Mouse (Mus musculus): ENCODE measurements at regions not wholly inside any gene's neighbourhood (a gene's known extent, or its start where the extent isn't known, plus 50 kb on each side); places are given as distances from the start of the nearest gene placed in this dataset.
"Not testable (repeated sequence)": the region's sequence is repeated elsewhere in the genome, so short reads cannot be mapped to it uniquely, and the experiment has no call there.

DNA sequence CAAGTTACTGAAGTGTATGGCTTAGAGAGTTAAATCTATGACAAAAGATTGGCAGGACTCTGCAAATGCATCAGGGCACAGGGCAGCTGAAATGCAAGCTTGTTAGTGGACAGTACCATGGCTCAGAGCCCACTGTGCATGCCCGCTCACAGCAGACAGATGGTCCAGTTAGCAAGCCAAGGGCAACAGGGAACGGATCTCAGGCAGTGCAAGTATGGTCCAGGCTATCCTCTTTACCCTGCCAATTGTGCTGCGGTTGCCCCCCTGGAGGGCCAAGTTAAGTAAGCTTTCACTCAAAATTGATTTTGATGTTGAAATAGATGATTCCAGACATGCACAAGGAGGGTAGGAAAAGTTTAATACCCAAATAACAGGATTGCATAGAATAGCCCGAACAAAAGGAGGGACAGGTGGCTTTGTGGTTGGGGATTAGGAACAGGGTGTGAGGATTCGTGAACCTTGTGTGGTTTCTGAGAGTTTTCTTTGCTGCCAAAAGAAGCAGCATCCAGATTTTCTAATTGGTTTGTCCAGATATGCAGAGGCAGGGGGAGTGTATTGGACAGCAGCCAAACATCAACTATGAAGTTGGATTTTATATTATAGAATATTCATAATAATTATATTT lies 1934.2 kb downstream of the 9330182O14Rik start:
- intact Hi-C loops (cut with DNase I): no loop called here

DNA sequence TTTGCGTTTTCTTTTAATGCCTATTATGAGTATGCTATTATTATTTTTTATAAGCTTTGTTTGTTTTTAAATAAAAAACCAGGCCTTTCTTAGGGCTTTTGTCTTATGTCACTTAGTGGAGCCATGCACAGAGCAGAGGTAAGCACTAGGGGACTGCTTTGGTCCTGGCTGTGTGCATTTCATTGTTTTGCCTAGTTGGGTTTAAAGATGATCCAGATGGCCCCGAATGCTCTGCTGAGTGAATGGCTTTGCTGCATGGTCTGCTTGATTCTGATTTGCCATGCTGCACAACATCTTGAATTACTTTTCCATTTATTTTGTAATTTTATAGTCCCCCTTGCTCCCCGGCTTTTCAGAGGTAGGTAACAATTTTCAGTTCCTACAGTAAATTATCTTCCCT lies 1934.9 kb downstream of the 9330182O14Rik start:
- intact Hi-C loops (cut with DNase I): no loop called here

DNA sequence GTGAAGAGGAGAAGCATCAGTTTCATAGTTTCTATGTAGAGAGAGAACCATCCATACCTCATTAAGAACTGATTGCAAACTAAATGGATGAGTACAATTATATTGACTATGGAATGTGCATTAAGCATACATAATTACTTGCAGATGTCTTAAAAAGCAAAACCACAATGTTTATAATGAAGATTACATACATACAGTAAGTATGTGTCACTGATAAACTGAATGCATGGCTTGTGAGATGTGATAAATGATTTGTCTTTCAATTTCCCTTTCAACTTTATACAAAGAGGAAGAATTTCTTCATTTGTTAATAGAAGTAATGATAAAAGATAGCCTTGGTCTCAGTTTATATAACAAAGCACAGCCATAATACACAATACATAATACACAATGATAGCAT lies 1939.3 kb downstream of the 9330182O14Rik start:
- intact Hi-C loops (cut with DNase I): no loop called here

DNA sequence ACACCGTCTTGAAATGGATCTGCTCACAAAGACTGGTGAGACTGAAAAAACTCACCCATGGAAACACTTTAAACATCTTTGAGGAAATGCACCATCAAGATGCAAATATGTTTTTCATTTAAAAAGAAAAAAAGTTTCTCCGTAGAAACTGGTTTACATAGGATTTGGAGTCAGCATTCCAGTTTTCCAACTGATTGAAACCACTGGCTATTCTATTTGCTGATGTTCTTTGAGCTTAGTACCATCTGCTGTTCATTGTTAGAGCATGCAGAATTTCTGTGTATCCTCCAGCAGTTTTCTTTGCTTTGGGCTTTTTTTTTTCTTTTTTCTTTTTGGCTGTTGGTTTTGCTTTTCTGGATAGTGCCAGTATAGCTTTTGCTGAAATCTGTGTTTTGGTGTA lies 1948.3 kb downstream of the 9330182O14Rik start:
- intact Hi-C loops (cut with DNase I): no loop called here

DNA sequence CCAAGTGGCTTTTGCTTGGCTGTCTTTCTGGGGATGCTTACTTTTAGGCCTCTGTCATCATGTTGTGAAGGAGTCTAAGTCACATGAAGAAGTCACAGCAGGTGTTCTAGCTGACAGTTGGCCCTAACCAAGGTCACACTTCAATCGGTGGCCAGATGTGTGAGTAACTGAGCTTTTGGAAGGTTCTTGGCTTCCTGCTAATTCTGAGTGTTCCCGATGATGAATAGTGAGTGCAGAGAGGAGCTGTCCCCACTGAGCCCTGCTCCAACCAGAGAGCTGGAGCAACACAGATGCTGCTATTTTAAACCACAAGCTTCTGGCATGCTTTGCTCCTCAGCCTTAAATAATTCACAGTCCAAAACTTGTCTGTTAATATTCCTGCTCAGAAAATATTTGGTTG lies 1966.6 kb downstream of the 9330182O14Rik start:
- intact Hi-C loops (cut with DNase I): no loop called here

DNA sequence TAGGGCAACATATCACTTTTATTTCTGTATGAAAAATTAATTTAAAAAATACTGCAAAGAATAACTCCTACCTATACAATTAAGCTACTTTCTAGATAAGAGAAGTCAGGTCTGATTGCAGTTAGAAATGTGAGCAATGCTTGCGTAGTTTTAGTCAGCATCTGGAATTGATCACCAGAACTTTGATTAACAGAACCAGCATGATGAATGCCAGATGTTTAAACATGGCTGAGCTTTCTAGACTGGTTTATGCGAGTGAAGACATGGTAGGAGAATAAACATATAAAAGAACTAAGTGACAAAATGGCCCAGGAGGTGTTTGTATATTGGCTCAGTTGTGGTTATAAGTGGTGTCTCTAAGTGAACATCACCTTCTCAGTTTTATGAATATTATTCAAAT lies 1970.7 kb downstream of the 9330182O14Rik start:
- intact Hi-C loops (cut with DNase I): no loop called here

DNA sequence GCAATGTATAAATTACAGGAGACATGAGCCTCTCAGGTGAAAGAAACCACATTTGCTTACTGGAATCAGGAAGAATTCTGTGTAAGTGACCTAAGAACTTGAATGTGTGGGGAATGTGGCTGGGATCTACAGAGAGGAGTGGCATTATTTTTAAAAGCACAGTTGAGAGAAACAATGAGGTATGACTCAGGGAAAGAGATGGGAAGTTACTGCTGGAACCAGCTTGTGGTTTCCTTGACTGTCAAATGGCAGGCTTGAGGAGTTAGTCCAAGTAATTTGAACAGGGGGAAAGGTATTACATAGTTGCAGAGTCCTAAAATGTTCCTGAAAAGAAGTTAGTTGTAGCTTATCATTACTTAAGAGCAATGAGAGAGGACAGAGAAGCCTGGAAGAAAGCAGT lies 1972.9 kb downstream of the 9330182O14Rik start:
- intact Hi-C loops (cut with DNase I): no loop called here

DNA sequence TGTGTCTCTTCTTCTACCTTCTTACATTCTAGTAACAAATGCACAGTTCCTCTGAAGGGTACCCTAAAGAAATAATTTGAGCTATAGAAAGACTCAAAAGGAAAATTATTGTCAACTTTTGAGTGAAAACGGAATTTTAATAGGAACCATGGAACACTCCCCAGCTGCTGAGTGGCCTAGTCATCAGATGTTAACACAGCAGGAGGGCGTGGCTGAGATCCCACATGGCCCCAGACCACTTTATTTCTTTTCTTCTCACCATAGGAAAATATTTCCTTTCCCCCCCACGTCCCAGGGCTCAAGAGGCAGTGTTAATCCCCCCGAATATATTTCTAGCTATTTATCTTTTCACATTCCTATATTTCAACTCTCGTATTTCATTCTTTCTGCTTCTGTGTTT lies 1977.6 kb downstream of the 9330182O14Rik start:
- intact Hi-C loops (cut with DNase I): no loop called here

DNA sequence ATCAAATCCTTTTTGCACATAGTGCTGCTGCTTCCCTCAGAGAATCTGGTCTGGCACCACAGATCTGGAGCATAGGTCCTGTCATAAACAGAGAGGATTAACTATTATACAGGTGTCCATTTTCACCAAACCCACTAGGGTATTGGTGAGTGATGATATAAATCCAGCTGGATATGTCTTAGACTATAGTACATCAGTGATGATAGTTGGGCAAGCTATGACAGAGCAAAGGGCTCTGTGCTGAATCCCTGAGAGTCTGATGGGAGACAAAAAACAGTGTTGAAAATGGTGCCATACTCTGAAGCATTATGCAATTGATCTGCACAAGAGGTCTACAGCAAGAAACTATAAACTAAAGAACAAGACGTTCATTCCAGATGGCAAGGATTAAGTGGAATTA lies 1993.3 kb downstream of the 9330182O14Rik start:
- intact Hi-C loops (cut with DNase I): no loop called here

DNA sequence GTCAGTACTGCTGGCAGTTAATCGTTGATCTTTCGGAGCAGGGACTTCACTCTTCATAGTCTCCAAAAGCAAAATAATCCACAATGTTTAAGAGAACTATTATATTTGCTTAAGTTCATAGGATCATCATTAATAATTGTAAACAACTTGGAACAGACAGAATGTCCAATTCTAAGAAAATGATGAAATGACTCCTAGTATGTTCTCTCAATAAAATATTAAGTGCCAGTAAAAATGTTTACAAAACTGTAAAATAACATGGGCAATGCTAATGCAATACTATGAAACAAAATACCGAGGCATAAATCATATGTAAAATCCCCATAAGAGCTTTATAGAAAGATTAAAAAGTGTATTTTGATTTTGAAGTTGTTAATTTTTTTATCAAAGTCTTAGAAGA lies 1994.8 kb downstream of the 9330182O14Rik start:
- intact Hi-C loops (cut with DNase I): no loop called here

DNA sequence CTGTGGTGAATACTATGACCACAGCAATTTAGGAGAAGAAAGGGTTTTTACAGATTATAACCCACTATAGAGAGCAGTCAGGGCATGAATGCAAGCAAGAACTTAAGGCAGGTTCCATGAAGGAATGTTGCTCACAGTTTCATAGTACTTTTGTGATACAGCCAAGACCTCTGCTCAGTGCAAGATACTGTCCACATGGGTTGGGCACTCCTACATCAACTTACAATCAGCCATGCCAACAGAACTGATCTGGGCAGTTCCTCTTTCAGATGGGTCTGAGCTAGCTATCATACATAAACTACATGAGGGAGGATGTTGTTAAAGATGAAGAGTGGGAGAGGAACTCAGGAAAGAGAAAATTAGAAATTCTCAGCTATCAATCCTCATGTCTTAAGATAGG lies 2032.4 kb downstream of the 9330182O14Rik start:
- intact Hi-C loops (cut with DNase I): no loop called here

DNA sequence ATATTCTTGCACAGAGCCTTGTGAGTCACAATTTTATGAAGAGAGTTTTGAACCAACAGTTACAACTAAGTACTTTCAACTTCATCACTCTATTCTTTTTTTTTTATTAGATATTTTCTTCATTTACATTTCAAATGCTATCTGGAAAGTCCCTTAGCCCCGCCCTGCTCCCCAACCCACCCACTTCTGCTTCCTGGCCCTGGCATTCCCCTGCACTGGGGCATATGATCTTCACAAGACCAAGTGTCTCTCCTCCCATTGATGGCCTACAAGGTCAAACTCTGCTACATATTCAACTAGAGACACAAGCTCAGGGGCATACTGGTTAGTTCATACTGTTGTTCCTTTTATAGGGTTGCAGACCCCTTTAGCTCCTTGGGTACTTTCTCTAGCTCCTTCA lies 2043.6 kb downstream of the 9330182O14Rik start:
- intact Hi-C loops (cut with DNase I): not testable (repeated sequence)

DNA sequence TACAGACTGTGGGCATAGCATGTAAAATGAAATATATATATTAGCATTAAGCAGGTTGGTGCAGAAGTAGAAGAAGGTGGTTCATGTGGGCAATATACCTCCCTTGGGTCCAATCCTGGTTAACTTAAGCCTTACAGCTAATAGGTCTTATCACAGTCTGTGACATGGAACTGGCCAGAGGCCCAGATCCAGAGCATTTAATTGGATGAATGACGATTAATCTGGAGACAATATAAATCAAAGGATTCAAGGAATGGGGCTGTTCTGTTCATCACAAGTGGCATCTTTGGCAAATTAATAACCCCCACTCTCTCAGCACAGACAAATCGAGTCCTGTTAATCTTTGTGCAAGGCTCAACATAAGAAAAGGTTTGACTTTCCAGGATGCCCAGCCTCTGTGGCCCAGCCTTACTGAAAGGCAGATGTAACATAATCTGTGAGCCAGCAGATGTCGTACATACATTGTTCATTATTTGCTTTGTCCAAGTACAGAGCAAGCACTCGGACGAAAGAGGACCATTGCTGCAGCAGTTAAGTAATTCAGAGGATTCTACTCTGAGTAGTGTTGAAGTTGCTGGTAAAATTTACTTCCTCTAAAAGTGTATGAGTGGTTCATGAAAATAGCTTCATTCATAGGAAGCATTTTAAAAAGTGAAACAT lies 2073.2 kb downstream of the 9330182O14Rik start:
- intact Hi-C loops (cut with DNase I): no loop called here

DNA sequence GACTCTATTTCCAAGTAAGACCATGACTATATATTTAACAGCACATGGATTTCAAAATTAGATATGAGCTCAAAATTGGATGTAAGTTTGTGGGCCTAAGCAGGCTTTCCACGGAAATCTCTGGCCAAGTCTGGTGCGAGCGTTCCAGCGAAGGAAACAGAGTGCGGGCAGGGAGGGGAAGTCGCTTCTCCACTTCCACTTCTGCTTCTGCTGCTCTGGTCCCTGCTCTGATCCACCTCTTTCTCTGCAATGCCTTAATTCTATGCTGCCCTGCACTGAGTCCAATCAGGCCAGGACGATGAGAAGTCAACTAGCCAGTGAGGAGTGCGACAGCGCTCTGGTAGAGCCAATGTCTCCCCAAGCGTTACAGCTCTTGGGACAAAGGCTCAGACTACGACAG lies 2085.3 kb downstream of the 9330182O14Rik start:
- intact Hi-C loops (cut with DNase I): no loop called here

DNA sequence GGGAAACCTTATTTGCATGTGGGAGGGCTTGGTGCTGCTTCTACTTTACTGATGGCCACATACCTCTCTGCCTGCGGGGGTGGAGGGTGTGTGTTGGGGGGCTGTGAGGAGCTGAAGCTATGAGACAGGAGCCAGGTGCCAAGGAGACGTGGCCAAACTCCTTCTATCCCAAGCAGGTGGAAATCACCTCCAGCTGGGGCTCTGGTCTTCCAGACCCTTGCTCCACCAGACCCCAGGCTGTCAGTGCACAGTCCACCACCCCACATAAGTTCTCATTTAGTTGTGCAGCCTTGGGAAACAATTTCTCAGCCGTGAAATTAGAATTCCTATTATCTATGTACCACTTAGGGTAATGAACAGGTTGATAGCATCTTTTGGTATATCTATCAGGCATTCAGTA lies 2085.8 kb downstream of the 9330182O14Rik start:
- intact Hi-C loops (cut with DNase I): no loop called here

DNA sequence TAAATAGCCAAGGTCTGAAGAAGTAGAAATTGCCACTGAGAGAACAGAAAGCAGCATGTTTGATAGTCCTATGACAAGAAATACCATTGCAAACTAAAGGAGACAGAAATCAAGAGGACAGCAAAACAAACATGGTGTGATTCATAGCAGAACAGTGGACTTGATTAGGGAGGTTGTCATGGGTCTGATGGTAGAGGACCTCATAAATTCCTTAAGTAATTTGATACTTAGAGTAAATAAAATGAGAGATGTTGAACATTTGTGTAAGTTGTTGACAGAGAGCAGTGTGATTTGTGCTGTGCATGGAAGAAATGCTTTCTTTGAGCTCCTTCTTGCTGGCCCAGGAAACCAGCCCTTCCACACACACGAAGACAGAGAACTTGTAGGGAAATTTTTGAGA lies 2090.8 kb downstream of the 9330182O14Rik start:
- intact Hi-C loops (cut with DNase I): no loop called here

DNA sequence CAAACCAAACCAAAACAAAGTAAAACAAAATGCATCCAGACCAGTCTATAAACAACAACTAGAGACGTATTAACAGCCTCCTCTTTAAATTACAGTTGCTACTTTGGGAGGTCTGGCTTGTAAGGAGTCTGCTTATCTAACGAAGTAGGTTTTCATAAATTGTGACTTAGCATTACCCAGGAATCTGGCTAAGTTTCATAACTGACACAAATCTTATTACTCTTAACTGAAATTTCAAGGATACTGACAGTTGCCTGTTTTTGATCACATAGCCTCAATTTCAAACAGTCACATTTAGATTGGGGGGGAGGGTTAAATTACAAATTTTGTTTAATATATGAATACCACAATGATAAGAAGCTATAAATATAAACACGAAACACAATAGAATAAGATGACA lies 2097.5 kb downstream of the 9330182O14Rik start:
- intact Hi-C loops (cut with DNase I): no loop called here

DNA sequence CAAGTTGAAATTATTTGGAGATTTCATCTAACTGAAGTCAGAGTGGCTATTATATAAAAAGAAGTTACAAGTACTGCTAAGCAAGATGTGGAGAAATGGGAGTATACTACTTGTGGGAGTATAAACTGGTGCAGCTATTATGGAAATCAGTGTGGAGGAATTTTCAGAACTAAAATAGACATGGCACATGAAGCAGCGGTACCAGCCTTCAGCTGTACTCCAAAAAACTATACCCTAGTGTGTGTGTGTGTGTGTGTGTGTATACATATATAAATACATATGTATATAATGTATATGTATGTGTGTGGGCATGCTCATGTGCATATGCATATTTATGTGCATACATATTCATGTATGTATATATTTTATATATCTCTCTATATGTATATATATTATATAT lies 2112.6 kb downstream of the 9330182O14Rik start:
- intact Hi-C loops (cut with DNase I): no loop called here

DNA sequence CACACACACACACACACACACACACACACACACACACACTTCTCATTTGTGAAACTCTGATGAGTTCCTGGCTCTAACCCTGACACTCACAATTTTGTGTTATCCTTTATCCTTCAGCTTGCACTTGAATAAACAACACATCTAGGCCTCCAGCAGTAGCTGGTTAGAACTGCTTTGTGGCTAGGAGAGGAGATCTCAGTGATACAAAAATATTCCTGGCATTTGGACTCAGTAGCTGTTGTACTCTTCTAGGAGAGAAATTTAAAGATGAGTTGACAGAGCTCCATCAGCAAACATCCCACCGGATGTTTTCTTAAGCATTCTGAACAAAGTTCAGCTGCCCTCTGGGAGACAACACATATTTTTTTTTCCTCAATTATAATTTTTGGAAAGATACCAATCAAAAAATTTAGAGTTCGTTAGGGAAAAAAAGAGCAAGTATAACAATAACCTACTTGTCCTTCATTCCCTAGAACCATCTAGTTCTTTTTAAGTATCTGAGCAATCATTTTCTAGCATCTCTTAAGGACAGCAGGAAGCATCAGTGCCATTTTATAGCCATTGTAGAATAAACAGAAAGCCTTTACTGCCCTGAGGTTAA lies 2118.7 kb downstream of the 9330182O14Rik start:
- intact Hi-C loops (cut with DNase I): no loop called here

DNA sequence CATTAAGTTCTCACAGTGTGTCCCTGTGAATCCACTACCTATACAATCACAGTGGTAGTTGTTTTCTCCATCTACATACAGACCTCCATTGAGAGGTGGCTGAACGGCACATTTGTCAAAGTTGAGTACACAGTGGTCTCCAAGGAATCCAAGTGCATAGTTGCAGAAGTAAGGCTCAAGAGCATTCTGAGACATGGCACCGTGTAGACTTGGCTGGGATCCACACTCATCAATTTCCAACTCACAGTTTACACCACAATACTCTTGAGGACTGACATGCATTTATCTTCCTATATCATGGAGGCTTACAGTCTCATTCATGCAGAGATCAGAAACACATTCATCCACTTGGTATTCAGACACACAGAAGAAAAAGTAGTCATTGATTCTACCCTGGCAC lies 2122.2 kb downstream of the 9330182O14Rik start:
- intact Hi-C loops (cut with DNase I): no loop called here

DNA sequence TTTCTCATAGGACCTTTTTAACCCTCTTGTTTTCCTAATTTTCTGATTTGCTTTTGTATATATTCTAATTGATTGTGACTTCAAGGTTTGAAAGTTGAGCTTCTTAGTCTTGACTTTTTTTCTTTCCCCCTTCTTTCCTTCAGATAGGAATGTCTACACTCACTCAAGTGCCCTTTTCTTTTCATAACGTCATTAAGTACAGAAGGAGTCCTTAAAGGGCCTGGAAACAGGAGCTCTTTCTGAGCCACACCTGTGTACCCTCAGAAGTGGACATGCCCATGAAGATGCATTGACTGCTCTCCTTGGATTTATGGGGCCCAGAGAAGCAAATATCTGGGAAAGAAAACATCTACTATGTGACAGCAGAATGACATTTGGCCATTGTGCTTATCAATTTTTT lies 2141.0 kb downstream of the 9330182O14Rik start:
- intact Hi-C loops (cut with DNase I): no loop called here

DNA sequence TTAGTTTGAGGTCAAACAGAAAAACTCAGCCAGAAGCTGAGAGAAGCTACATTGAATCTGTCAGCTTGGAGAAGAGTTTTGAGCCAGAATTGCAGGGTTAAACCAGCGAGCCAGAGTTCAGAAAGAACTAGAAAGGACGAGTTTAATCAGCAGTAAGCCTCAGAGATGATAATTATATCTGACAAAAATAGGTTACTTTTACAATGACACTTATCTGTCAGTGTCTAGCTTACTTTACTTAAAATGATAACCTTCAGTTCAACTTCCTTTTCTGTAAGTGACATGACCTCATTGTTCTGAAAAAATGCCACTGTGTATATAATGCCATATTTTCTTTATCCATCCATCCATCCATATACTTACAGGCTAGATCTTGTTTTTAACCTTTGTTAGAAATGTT lies 2143.1 kb downstream of the 9330182O14Rik start:
- intact Hi-C loops (cut with DNase I): no loop called here

DNA sequence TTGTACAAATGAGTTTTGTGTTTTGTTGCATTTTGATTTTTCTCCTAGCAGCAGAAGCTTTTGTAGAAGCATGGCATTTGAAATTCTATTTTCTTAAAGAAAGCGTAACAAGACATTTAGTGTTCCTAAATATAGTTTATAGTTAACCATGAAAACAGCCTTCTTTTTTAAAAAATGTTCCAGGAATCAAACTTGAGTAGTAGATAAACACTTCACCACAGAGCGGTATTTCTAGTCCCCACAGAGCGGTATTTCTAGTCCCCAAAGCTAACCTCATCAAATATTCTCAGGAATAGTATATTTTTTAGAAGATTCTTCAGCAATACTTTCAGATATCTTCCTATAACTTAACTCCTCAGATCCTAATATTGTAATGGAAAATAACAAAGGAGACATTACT lies 2146.6 kb downstream of the 9330182O14Rik start:
- intact Hi-C loops (cut with DNase I): no loop called here
